Mouse (Mus musculus) G1E (cell line): ENCODE results near the gene Pld6.

Source experiments
- CTCF ChIP-seq: IDR thresholded peaks from 2 replicates; pipeline ENCODE4 v1.5.1; 2012; ENCODE audit warnings: low read depth, low read length, inconsistent platforms, mixed read lengths
- GATA1 ChIP-seq: IDR thresholded peaks from 2 replicates; pipeline ENCODE4 v1.6.1; 2012; ENCODE audit warnings: borderline replicate concordance, low read length, inconsistent platforms, mixed read lengths
- GATA2 ChIP-seq: IDR thresholded peaks from 2 replicates; pipeline ENCODE4 v1.6.1; 2012; ENCODE audit warnings: low read depth, low read length, inconsistent platforms, borderline replicate concordance
- POLR2AphosphoS5 ChIP-seq: IDR thresholded peaks from 2 replicates; pipeline ENCODE4 v1.6.1; 2012; ENCODE audit warnings: low read depth, low read length, inconsistent platforms; ENCODE audit not compliant: insufficient replicate concordance
- TAL1 ChIP-seq: conservative IDR thresholded peaks from 2 replicates; pipeline ENCODE4 v1.6.1; 2012; ENCODE audit warnings: low read depth, low read length, inconsistent platforms, mixed read lengths

- TF ChIP-seq GATA1 (no peak), CTCF (no peak), TAL1 (no peak), GATA2 (no peak), POLR2AphosphoS5 (no peak)
Observed at GRCm38 (mm10) chr11:59759178-59759577, 28.3 kb downstream of the Pld6 start.
